Mouse (Mus musculus) hindbrain, embryonic 14.5 days (tissue): ENCODE data around the gene Gdf11. TPM values are rescaled to one million over a fixed set of nuclear protein-coding genes. Genes with fewer than 3 reads are reported as not detected.

ENCODE experiments used
- ATAC-seq: fragments of 200-750 bp; cut with Nextera tagmentation; 2 replicates; pipeline ENCODE4 v1.8.0; 2017; ENCODE audit warnings: moderate number of reproducible peaks, mild to moderate bottlenecking, moderate TSS enrichment, moderate library complexity; ENCODE audit not compliant: low FRiP score
- DNase-seq: peaks from one replicate; pipeline ENCODE4 v3.0.0-alpha.2; 2015; ENCODE audit warnings: low spot score
- H3K27ac ChIP-seq: fragments of 300-500 bp; sonication (generic); 2 replicates; pipeline ENCODE4 v1.5.1; 2014; ENCODE audit warnings: mild to moderate bottlenecking, moderate library complexity
- H3K27me3 ChIP-seq: fragments of 300-500 bp; sonication (generic); 2 replicates; pipeline ENCODE4 v1.6.1; 2014; ENCODE audit warnings: mild to moderate bottlenecking, low read length, mixed read lengths; ENCODE audit not compliant: control insufficient read depth, insufficient read depth
- H3K36me3 ChIP-seq: fragments of 300-500 bp; sonication (generic); replicated peaks from 2 replicates; pipeline ENCODE4 v1.6.1; 2014; ENCODE audit not compliant: control insufficient read depth, insufficient read depth
- H3K4me1 ChIP-seq: fragments of 300-500 bp; sonication (generic); replicated peaks from 2 replicates; pipeline ENCODE4 v1.6.1; 2014; ENCODE audit warnings: antibody characterized with exemption, low read length, mixed read lengths; ENCODE audit not compliant: control insufficient read depth, insufficient read depth
- H3K4me2 ChIP-seq: fragments of 300-500 bp; sonication (generic); replicated peaks from 2 replicates; pipeline ENCODE4 v1.6.1; 2014; ENCODE audit warnings: mild to moderate bottlenecking, moderate library complexity
- H3K4me3 ChIP-seq: fragments of 300-500 bp; sonication (generic); replicated peaks from 2 replicates; pipeline ENCODE4 v1.5.1; 2014; ENCODE audit warnings: mild to moderate bottlenecking, low read length
- H3K9ac ChIP-seq: fragments of 300-500 bp; sonication (generic); 2 replicates; pipeline ENCODE4 v1.6.1; 2014
- H3K9me3 ChIP-seq: fragments of 300-500 bp; sonication (generic); 2 replicates; pipeline ENCODE4 v1.6.1; 2016; ENCODE audit warnings: low read length; ENCODE audit not compliant: control insufficient read depth
- WGBS: fragments of 180-500 bp; shearing (Covaris S2); extraction: QIAGEN DNeasy Blood & Tissue Kit; methylation state at CpG from one replicate; pipeline ENCODE4 v1.1.7; 2014; 5-methylcytosine and 5-hydroxymethylcytosine counted together
- polyA plus RNA-seq: library from polyadenylated mRNA; unstranded; fragments of >200 nt; fragmentation: Nextera tagmentation; extraction: Ambion mirVana; gene quantifications from 2 replicates; pipeline ENCODE4 v1.2.1, GENCODE M21; 2014

Gene Gdf11
- polyA plus RNA-seq, 1 experiment from 2014 or later: 5.9 TPM

DNA sequence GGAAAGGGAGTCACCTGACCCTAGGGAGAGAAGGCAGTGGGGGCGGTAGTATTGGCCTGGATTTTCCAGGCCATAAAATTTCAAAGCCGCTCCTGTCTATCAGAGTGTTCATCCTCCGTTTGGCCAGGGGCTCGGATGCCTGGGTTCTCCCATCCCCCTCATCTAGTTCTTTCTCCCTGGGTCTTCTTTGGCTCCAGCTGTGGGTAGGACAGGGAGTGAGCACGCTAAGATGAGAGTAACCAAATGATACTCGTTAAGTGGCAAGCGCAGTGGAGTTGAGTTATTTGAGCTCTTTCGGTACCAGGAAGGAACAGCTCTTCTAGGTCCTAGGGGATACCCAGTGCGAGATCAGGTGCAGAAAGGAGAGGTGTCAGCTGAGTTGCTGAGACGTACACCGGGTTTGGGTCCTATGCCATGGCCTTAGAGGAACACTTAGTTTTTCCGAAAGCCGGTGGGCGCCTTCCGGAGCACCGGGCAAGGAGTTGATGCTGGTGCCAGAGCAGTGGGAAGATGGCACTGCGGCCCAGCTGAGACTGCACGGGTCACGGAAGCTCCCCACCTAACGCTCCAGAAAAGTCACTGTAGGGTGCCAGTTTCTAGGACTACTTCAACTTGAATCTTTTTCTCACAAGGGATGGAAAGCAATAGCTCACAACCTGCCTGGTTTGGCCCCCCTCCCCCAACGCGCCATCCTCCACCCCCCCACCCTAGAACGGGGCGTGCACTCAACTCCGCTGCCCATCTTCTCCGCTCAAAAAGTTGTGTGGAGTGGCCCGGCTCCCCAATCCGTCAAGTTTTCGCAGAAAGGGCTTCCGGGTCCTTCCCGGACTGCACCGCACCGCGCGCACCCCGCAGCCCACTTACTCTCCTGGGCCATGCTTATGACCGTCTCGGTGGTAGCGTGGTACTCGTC lies 879 bp downstream of the Gdf11 start:
- DNase-seq (no peak), ATAC-seq (no peak)
- peaks cover 23% of the 10 kb centered on the region for H3K36me3 ChIP-seq
- H3K9me3 ChIP-seq: no peaks in the 10 kb centered on the region
- H3K4me1 ChIP-seq: peaks cover 29% of the 10 kb centered on the region
- H3K4me3 ChIP-seq: peak overlapping the region; percentile 55
- peak overlapping the region; percentile 81 for H3K9ac ChIP-seq
- H3K4me2 ChIP-seq: peak overlapping the region; percentile 93
- no peaks in the 10 kb centered on the region for H3K27me3 ChIP-seq
- peak overlapping the region; percentile 95 for H3K27ac ChIP-seq
- WGBS: under 1% methylated on average over 40 of the region's 40 CpGs

GRCm38 (mm10) chr10:128889846-128890245 lies 1.7 kb downstream of the Gdf11 start:
- ATAC-seq (no peak), DNase-seq (no peak)
- Histone ChIP-seq H3K4me3 (peak overlapping the region; percentile 55), H3K9ac (peak overlapping the region; percentile 81), H3K4me2 (peak overlapping the region; percentile 93), H3K36me3 (peaks cover 31% of the 10 kb centered on the region), H3K9me3 (no peaks in the 10 kb centered on the region), H3K27me3 (no peaks in the 10 kb centered on the region), H3K4me1 (peaks cover 29% of the 10 kb centered on the region), H3K27ac (peak overlapping the region; percentile 60)
- WGBS: 15% methylated on average over 1 of the region's 2 CpGs

DNA sequence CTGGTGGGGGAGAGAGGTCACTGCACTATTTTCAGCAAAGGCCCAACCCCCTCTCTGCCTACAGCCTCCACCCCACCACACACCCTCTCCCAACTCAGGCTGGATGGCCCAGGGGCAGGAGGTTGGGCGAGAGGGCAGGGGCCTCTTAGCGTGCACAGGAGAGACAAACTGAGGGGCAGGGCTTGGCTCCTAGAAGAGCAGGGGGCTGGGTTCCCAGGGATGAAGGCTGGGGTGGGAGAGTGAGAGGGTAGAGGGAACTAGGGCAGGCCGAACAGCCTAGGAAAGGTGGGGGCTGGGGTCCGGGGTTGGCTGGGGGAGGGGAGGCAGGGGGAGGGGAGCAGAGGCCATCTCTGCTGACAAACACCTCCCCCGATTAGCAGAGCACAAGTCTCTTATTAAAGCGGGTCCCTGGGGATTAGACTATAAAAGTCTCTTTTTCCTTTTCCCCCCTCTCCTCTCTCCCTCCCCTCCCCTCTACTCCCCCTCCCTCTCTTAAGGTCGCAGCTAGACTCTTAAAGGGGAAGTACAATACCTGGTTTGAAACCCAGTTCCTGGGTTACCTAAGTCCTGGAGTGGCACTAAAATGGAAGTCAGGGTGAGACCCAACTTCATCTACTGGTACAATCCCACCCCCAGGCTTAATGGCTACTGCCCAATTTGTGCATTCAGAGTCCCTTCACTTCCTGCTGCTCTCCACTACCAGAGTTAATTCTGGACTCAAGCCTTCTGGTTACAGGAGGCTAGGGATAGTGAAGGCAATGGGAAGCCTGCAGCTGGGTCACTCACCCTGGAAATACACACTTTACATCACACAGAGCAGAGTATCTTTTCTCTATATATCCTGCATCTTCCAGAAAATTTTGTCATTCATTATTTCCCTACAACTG lies 2.3 kb downstream of the Gdf11 start:
- DNase-seq (peak; percentile 68), ATAC-seq (peak; percentile 28; the same call in 1 of the 2 replicates)
- Histone ChIP-seq H3K9me3 (no peaks in the 10 kb centered on the region), H3K4me1 (peaks cover 29% of the 10 kb centered on the region), H3K4me3 (peak overlapping the region; percentile 55), H3K27me3 (no peaks in the 10 kb centered on the region), H3K4me2 (peak overlapping the region; percentile 93), H3K9ac (peak overlapping the region; percentile 48), H3K36me3 (peaks cover 36% of the 10 kb centered on the region), H3K27ac (peak overlapping the region; percentile 60)
- WGBS: 0% methylated on average over 7 of the region's 7 CpGs

DNA sequence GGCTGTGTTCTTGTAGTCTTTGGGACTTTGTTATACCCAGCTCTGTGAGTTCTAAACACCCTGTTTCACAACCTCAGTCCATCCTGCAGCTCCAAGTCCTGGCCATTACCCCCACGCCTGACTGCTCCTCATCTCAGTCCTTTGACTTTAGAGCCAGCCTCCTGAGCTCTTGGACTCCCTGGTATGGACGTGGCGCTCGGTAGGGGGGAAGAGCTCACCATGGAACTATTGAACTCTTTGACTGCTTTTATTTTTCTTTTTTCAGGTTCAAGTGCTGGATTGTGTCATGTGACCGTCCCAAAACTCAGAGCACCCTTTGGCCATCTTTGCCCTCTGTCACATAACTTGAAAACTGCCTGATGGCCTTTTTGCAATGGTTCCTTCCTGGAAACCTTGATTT lies 9.5 kb downstream of the Gdf11 start:
- H3K27ac ChIP-seq: no peak overlapping the region
- no peak for DNase-seq
- no peaks in the 10 kb centered on the region for H3K9me3 ChIP-seq
- H3K36me3 ChIP-seq: peaks cover 63% of the 10 kb centered on the region
- H3K4me3 ChIP-seq: no peak overlapping the region
- no peaks in the 10 kb centered on the region for H3K4me1 ChIP-seq
- H3K4me2 ChIP-seq: no peak overlapping the region
- ATAC-seq: no peak
- 81% methylated on average over 5 of the region's 5 CpGs for whole genome bisulfite sequencing
- no peak overlapping the region for H3K9ac ChIP-seq
- H3K27me3 ChIP-seq: no peaks in the 10 kb centered on the region

- ATAC-seq: no peak
Measured at GRCm38 (mm10) chr10:128878811-128879210, 12.7 kb downstream of the Gdf11 start.

DNA sequence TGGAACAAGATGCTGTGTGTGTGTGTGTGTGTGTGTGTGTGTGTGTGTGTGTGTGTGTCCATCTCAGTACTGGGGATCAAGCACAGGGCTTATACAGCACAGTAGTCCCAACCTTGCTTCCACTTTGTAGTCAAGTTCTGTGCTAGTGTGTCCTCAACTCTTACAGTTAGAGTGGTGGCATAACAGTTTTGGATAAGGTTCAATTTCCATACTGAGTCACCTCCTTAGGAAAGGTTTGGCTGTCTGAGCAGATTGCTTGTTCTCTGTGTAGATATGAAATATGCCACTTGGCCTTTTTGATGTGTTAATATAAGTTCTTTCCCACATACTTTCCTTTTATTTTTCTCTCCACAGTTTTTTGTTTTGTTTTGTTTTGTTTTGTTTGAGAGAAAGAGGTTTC lies 13.2 kb downstream of the Gdf11 start:
- ATAC-seq (no peak), DNase-seq (no peak)
- H3K4me3 ChIP-seq: no peak overlapping the region
- no peaks in the 10 kb centered on the region for H3K27me3 ChIP-seq
- H3K4me2 ChIP-seq: no peak overlapping the region
- H3K36me3 ChIP-seq: peaks cover 63% of the 10 kb centered on the region
- no peak overlapping the region for H3K27ac ChIP-seq
- H3K4me1 ChIP-seq: no peaks in the 10 kb centered on the region
- H3K9ac ChIP-seq: no peak overlapping the region
- H3K9me3 ChIP-seq: no peaks in the 10 kb centered on the region

More at GRCm38 (mm10) chr10:128878811-128879210, 12.7 kb downstream of the Gdf11 start:
- Histone ChIP-seq H3K4me1 (no peaks in the 10 kb centered on the region), H3K27ac (no peak overlapping the region), H3K4me3 (no peak overlapping the region), H3K36me3 (peaks cover 60% of the 10 kb centered on the region), H3K9ac (no peak overlapping the region), H3K9me3 (no peaks in the 10 kb centered on the region), H3K4me2 (no peak overlapping the region), H3K27me3 (no peaks in the 10 kb centered on the region)
- 77% methylated on average over 2 of the region's 2 CpGs for WGBS
- DNase-seq: no peak

- H3K36me3 ChIP-seq: peaks cover 62% of the 10 kb centered on the region
- no peak overlapping the region for H3K27ac ChIP-seq
- no peak for DNase-seq
- 87% methylated on average over 3 of the region's 3 CpGs for WGBS
- no peak overlapping the region for H3K4me2 ChIP-seq
- H3K9me3 ChIP-seq: no peaks in the 10 kb centered on the region
- no peaks in the 10 kb centered on the region for H3K27me3 ChIP-seq
- no peak overlapping the region for H3K4me3 ChIP-seq
- no peak overlapping the region for H3K9ac ChIP-seq
- no peaks in the 10 kb centered on the region for H3K4me1 ChIP-seq
- ATAC-seq: no peak
Measured at GRCm38 (mm10) chr10:128870341-128870740, 21.2 kb downstream of the Gdf11 start.

DNA sequence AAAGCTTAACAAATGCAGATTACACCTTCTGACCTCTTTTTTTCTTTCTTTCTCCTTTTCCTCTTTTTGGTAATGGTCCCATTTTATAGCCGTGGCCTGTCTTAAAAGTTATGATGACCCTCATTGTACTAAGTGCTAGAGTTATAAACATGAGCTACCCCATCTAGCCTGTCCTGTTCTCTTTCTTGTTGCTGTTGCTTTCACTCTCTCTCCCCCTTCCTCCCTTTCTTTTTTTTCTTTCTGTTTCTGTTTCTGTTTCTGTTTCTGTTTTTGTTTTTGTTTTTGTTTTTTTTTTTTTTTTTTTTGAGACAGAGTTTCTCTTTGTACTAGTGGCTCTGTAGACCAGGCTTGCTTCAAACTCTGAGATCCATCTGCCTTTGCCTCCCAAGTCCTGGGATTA lies 25.0 kb downstream of the Gdf11 start:
- WGBS: 100% methylated on average over 1 of the region's 1 CpGs

DNA sequence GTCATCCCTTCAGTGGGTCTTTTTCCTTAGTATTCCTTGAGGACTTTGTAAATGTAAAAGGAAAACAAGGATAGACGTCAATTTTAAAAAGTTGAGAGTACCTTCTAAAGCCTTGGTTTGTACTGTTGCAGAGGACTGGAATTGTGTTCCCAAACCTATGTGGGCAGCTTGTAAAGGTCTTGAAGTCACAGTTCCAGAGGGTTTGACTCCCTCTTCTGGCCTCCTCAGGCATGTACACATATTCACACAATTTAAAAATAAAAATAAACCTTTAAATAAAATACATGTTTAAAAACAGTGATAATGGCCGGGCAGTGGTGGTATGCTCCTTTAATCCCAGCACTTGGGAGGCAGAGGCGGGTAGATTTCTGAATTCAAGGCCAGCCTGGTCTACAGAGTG lies 25.5 kb downstream of the Gdf11 start:
- Histone ChIP-seq H3K4me3 (no peak overlapping the region), H3K27ac (no peak overlapping the region), H3K9me3 (no peaks in the 10 kb centered on the region), H3K36me3 (peaks cover 36% of the 10 kb centered on the region), H3K9ac (no peak overlapping the region), H3K4me1 (no peaks in the 10 kb centered on the region), H3K4me2 (no peak overlapping the region), H3K27me3 (no peaks in the 10 kb centered on the region)
- DNase-seq (no peak), ATAC-seq (no peak)
- WGBS: 89% methylated on average over 3 of the region's 3 CpGs

More for the DNA sequence above, 25.0 kb downstream of the Gdf11 start:
- H3K27ac ChIP-seq: no peak overlapping the region
- H3K4me2 ChIP-seq: no peak overlapping the region
- no peak for DNase-seq
- no peaks in the 10 kb centered on the region for H3K9me3 ChIP-seq
- H3K9ac ChIP-seq: no peak overlapping the region
- no peaks in the 10 kb centered on the region for H3K4me1 ChIP-seq
- no peaks in the 10 kb centered on the region for H3K27me3 ChIP-seq
- ATAC-seq: no peak
- no peak overlapping the region for H3K4me3 ChIP-seq
- peaks cover 38% of the 10 kb centered on the region for H3K36me3 ChIP-seq
